Mouse (Mus musculus): ENCODE measurements around the gene Gm16485.

Gm16485 gene

DNA sequence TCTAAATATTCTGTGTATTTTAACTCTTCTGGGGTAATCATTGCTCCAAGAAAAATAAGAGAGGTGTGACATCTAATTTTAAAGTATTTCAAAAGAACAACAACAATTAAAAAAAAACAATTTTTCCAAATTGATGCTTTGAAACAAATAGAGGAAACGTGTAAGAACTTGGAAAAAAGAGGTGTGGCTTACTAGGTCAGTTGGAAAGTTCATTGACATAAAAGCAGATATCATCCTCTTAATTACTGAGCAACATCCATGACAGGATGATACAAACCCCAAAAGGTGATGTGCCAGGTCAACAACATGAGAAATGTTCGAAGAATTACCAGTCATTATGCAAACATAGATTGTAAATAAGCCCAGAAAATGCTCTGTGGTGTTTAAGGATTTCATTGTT lies at the start of gene Gm16485:
TSS of gene Gm16485 (plus strand) at position 301 of the 400 bp plus-strand sequence.
- DNase-seq, result no peak

DNA sequence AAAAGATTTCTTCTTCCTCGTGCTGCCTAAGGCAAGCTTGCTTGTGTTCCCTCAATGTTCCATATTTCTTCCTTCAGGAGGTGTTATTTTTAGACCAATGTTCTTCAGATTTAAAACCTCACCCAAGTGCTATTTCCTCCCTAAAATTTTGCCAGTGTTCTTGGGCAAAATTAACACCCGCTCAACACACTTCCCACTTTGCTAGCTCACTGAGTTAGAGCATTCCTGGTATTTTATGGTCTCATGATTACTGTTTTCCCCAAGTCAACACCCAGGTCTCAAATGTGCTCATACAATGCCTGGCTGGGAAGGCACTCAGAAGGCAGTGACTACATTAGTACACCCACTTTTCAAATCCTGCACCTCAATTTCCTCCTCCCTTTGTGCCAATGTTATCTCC lies 44.0 kb upstream of the Gm16485 start:
- DNase-seq, result no peak

- no peak for DNase-seq
Observed at GRCm38 (mm10) chr9:8937753-8938152, 33.8 kb upstream of the Gm16485 start.

DNA sequence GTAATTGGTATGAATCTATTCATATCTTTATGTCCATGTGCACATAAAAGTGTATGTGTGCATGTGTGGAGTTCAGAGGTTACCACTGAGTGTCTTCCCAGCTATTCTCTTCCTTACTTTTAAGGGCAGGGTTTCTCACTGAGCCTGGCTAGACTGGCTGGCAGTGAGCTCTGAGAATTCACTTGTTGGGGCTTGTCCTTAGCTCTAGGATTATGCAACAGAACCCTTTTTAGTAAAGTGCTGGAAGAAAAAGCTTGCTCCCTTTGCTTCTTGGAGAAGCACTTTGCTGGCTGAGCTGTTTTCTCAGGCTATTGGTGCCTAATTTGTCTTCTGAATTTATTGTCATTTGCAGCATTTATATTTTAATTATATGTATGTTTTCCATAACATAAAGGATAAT lies 18.3 kb upstream of the Gm16485 start:
- no peak for DNase-seq

GRCm38 (mm10) chr9:8964512-8965133 lies 7.0 kb upstream of the Gm16485 start:
- DNase-seq, result peak; percentile 16

- no peak for DNase-seq
Observed at GRCm38 (mm10) chr9:8970240-8970639, 1.4 kb upstream of the Gm16485 start.

GRCm38 (mm10) chr9:8977775-8978174 lies 6.2 kb downstream of the Gm16485 start:
- peak; percentile 48 for DNase-seq

GRCm38 (mm10) chr9:8982315-8982714 lies 10.7 kb downstream of the Gm16485 start:
- DNase-seq, result no peak

- no peak for DNase-seq
Observed at GRCm38 (mm10) chr9:8996494-8996893, 24.9 kb downstream of the Gm16485 start.

DNA sequence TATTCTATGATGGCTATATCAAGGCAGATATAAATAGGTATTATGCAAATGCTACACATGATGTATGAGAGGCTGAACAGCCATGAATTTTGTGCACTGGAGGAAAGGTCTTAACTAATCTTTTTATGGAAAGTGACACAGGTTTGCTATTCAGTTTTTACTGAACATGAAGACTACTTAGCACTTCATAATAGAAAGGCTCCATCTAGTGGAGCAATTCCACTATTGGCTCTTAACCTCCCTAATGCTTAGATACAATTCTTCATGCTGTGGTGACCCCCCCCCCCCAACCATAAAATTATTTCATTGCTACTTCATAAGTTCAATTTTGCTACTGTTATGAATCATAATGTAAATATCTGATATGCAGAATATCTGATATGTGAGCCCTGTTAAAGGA lies 29.6 kb downstream of the Gm16485 start:
- DNase-seq, result no peak

- no peak for DNase-seq
Observed at GRCm38 (mm10) chr9:9015108-9015507, 43.5 kb downstream of the Gm16485 start.
